Mouse (Mus musculus): Measurements from ENCODE around the gene Bag5.

GRCm38 (mm10) chr12:111668457-111668912 is 44.6 kb downstream of the Bag5 start:
- peak; percentile 25; the same call in 1 of the 2 replicates for TF ChIP-seq POLR2A (IDR thresholded peaks at IDR 0.05; ENCODE audit: borderline replicate concordance, insufficient read depth, low read length)
- TF ChIP-seq CTCF (IDR thresholded peaks at IDR 0.05; ENCODE audit: borderline replicate concordance, insufficient read depth, low read depth, low read length): peak; percentile 97
